Mouse (Mus musculus) neural tube, embryonic 11.5 days (tissue): ENCODE data around the gene 1700001F09Rik. TPM values are rescaled to one million over a fixed set of nuclear protein-coding genes. Genes with fewer than 3 reads are reported as not detected.
"Not testable (repeated sequence)": the region's sequence is repeated elsewhere in the genome, so short reads cannot be mapped to it uniquely, and the experiment has no call there.

Experiments
- ATAC-seq: fragments of 200-750 bp; cut with Nextera tagmentation; 2 replicates; pipeline ENCODE4 v1.8.0; 2017; ENCODE audit warnings: moderate number of reproducible peaks, mild to moderate bottlenecking, moderate TSS enrichment, moderate library complexity; ENCODE audit not compliant: insufficient read depth, low FRiP score, low TSS enrichment
- DNase-seq: peaks from one replicate; pipeline ENCODE4 v3.0.0-alpha.2; 2015; ENCODE audit warnings: low spot score
- H3K27ac ChIP-seq: fragments of 300-500 bp; sonication (generic); 2 replicates; pipeline ENCODE4 v1.5.1; 2014; ENCODE audit warnings: low read depth, mild to moderate bottlenecking, low read length
- H3K27me3 ChIP-seq: fragments of 300-500 bp; sonication (generic); 2 replicates; pipeline ENCODE4 v1.6.1; 2014; ENCODE audit warnings: mild to moderate bottlenecking, low read length, mixed read lengths; ENCODE audit not compliant: control insufficient read depth, insufficient read depth
- H3K36me3 ChIP-seq: fragments of 300-500 bp; sonication (generic); 2 replicates; pipeline ENCODE4 v1.6.1; 2014; ENCODE audit warnings: mild to moderate bottlenecking, low read length, moderate library complexity, mixed read lengths; ENCODE audit not compliant: control insufficient read depth, insufficient read depth
- H3K4me1 ChIP-seq: fragments of 300-500 bp; sonication (generic); 2 replicates; pipeline ENCODE4 v1.6.1; 2014; ENCODE audit warnings: low read length, mixed read lengths; ENCODE audit not compliant: control insufficient read depth, insufficient read depth
- H3K4me2 ChIP-seq: fragments of 300-500 bp; sonication (generic); 2 replicates; pipeline ENCODE4 v1.6.1; 2014; ENCODE audit warnings: low read depth, mild to moderate bottlenecking, moderate library complexity
- H3K4me3 ChIP-seq: fragments of 300-500 bp; sonication (generic); 2 replicates; pipeline ENCODE4 v1.5.1; 2014; ENCODE audit warnings: low read depth, low read length
- H3K9ac ChIP-seq: fragments of 300-500 bp; sonication (generic); 2 replicates; pipeline ENCODE4 v1.6.1; 2014; ENCODE audit warnings: mild to moderate bottlenecking, low read length
- H3K9me3 ChIP-seq: fragments of 300-500 bp; sonication (generic); 2 replicates; pipeline ENCODE4 v1.6.1; 2016; ENCODE audit warnings: low read length; ENCODE audit not compliant: control insufficient read depth
- WGBS: fragments of 180-500 bp; shearing (Covaris S2); extraction: QIAGEN DNeasy Blood & Tissue Kit; methylation state at CpG from one replicate; pipeline ENCODE4 v1.1.7; 2014; 5-methylcytosine and 5-hydroxymethylcytosine counted together
- polyA plus RNA-seq: library from polyadenylated mRNA; unstranded; fragments of >200 nt; fragmentation: Nextera tagmentation; extraction: Ambion mirVana; gene quantifications from 2 replicates; pipeline ENCODE4 v1.2.1, GENCODE M21; 2014

The 1700001F09Rik gene
- polyA plus RNA-seq, 1 experiment from 2014 or later: not detected

GRCm38 (mm10) chr14:43293503-43293902 is 54.1 kb downstream of the 1700001F09Rik start, which contains the start of gene Gm8127:
TSS of gene Gm8127 (minus strand) at chr14:43293832.
- not testable (repeated sequence) for H3K27ac ChIP-seq, H3K9ac ChIP-seq, H3K4me1 ChIP-seq, DNase-seq, H3K27me3 ChIP-seq, ATAC-seq, H3K9me3 ChIP-seq, H3K4me3 ChIP-seq, H3K36me3 ChIP-seq, H3K4me2 ChIP-seq
- WGBS: 83% methylated on average over 3 of the region's 3 CpGs

Other genes with a start within 250 kb of the 1700001F09Rik start
- not detected in 2 replicates for gene Gm8104, start 247.2 kb downstream of the 1700001F09Rik start, polyA plus RNA-seq
- not detected in 2 replicates for gene Gm7233, start 167.9 kb downstream of the 1700001F09Rik start, polyA plus RNA-seq
- gene Gm8122, start 112.5 kb downstream of the 1700001F09Rik start, polyA plus RNA-seq: not detected in 2 replicates
- gene Gm8126, start 89.2 kb downstream of the 1700001F09Rik start, polyA plus RNA-seq: not detected in 2 replicates
- not detected in 2 replicates for gene Gm9732, start 72.8 kb downstream of the 1700001F09Rik start, polyA plus RNA-seq
- gene Gm8127, start 54.0 kb downstream of the 1700001F09Rik start, polyA plus RNA-seq: not detected in 2 replicates
- gene Gm8138, start 68.5 kb upstream of the 1700001F09Rik start, polyA plus RNA-seq: not detected in 2 replicates
- gene Gm5799, start 195.8 kb upstream of the 1700001F09Rik start, polyA plus RNA-seq: not detected in 2 replicates
- gene Gm17654, start 231.3 kb upstream of the 1700001F09Rik start, polyA plus RNA-seq: not detected in 2 replicates